Mouse (Mus musculus): ENCODE results near the gene Lrsam1. TPM values are rescaled to one million over a fixed set of nuclear protein-coding genes. Genes with fewer than 3 reads are reported as not detected.

Gene Lrsam1
- total RNA-seq, 1 experiment: 16.7 TPM

GRCm38 (mm10) chr2:32914896-32915295, 46.5 kb downstream of the Lrsam1 start:
- in situ Hi-C loops (cut with MboI; ENCODE audit: low sequenced_read_pairs in 2 of 2, unreplicated experiment in 2 of 2): no loop called here
- Histone ChIP-seq H3K4me3 (ENCODE audit: insufficient read depth in 1 of 2, low read depth in 1 of 2, low read length in 2 of 2, poor library complexity in 1 of 2, severe bottlenecking in 1 of 2) (no peak overlapping the region), H3K9ac (ENCODE audit: insufficient read depth, low read depth, low read length, poor library complexity, severe bottlenecking) (0 out of 2 replicates have a peak overlapping the region, but pooled peaks have one; percentile 34), H3K36me3 (ENCODE audit: control insufficient read depth, insufficient read depth, low read length, poor library complexity, severe bottlenecking) (peaks cover 28% of the 10 kb centered on the region), H3K9me3 (ENCODE audit: control insufficient read depth, insufficient read depth, low read depth, low read length) (no peaks in the 10 kb centered on the region), H3K4me1 (ENCODE audit: control insufficient read depth in 2 of 2, insufficient read depth in 2 of 2, low read length in 2 of 2, poor library complexity in 1 of 2) (peaks cover 0 to 36% of the 10 kb centered on the region in 2 experiments; a peak in 2 of 4 replicates), H3K27ac (ENCODE audit: insufficient read depth, low read depth, low read length, poor library complexity, severe bottlenecking) (no peak overlapping the region; the same call in 1 of the 2 replicates)
- TF ChIP-seq ZNF384 (IDR thresholded peaks at IDR 0.05; ENCODE audit: low read depth, low read length) (no peak), HCFC1 (IDR thresholded peaks at IDR 0.05; ENCODE audit: borderline replicate concordance, insufficient read depth, low read length) (no peak), MAFK (IDR thresholded peaks at IDR 0.05; ENCODE audit: insufficient read depth, low read depth, low read length) (no peak), ZC3H11A (IDR thresholded peaks at IDR 0.05; ENCODE audit: borderline replicate concordance, low read depth, low read length) (no peak), CHD2 (IDR thresholded peaks at IDR 0.05; ENCODE audit: low read depth, low read length) (no peak)
- no peak for DNase-seq (ENCODE audit: low read depth, low spot score)

DNA sequence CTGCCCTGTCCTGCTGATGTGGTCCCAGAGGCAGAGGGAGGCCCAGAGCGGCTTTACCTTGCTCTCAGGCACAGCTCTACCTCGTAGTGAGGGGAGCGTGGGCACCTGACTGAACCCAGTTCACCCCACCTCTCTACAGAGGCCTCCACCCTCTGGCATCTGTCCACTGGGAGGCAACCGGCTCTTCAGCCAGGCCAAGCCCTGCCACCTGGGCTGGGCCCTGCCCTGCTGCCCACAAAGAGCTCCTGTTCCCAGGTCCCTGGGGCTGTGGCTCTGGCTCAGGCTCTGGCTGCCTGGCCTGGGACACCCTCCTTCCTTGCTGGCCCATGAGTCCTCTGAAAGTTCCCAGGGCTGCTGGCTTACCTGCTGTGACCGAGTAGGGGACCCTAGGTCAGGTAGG, 47.1 kb downstream of the Lrsam1 start:
- DNase-seq (ENCODE audit: low read depth, low spot score): no peak
- Histone ChIP-seq H3K9me3 (ENCODE audit: control insufficient read depth, insufficient read depth, low read depth, low read length) (no peaks in the 10 kb centered on the region), H3K4me3 (ENCODE audit: insufficient read depth in 1 of 2, low read depth in 1 of 2, low read length in 2 of 2, poor library complexity in 1 of 2, severe bottlenecking in 1 of 2) (no peak overlapping the region), H3K9ac (ENCODE audit: insufficient read depth, low read depth, low read length, poor library complexity, severe bottlenecking) (peak overlapping the region; percentile 34; the same call in 1 of the 2 replicates), H3K4me1 (ENCODE audit: control insufficient read depth in 2 of 2, insufficient read depth in 2 of 2, low read length in 2 of 2, poor library complexity in 1 of 2) (peaks cover 0 to 37% of the 10 kb centered on the region in 2 experiments; a peak in 2 of 4 replicates), H3K36me3 (ENCODE audit: control insufficient read depth, insufficient read depth, low read length, poor library complexity, severe bottlenecking) (peaks cover 23% of the 10 kb centered on the region), H3K27ac (ENCODE audit: insufficient read depth, low read depth, low read length, poor library complexity, severe bottlenecking) (peak overlapping the region; percentile 51; the same call in 1 of the 2 replicates)
- in situ Hi-C loops (cut with MboI; ENCODE audit: low sequenced_read_pairs in 2 of 2, unreplicated experiment in 2 of 2): no loop called here
- TF ChIP-seq MAFK (IDR thresholded peaks at IDR 0.05; ENCODE audit: insufficient read depth, low read depth, low read length) (no peak), ZC3H11A (IDR thresholded peaks at IDR 0.05; ENCODE audit: borderline replicate concordance, low read depth, low read length) (no peak), ZNF384 (IDR thresholded peaks at IDR 0.05; ENCODE audit: low read depth, low read length) (no peak), HCFC1 (IDR thresholded peaks at IDR 0.05; ENCODE audit: borderline replicate concordance, insufficient read depth, low read length) (no peak), CHD2 (IDR thresholded peaks at IDR 0.05; ENCODE audit: low read depth, low read length) (no peak)

- no peak overlapping the region for H3K27ac ChIP-seq (ENCODE audit: insufficient read depth, low read depth, low read length, poor library complexity, severe bottlenecking)
- H3K4me1 ChIP-seq (ENCODE audit: control insufficient read depth in 2 of 2, insufficient read depth in 2 of 2, low read length in 2 of 2, poor library complexity in 1 of 2): peaks cover 9 to 40% of the 10 kb centered on the region in 2 experiments
- peaks cover 12% of the 10 kb centered on the region for H3K36me3 ChIP-seq (ENCODE audit: control insufficient read depth, insufficient read depth, low read length, poor library complexity, severe bottlenecking)
- H3K9me3 ChIP-seq (ENCODE audit: control insufficient read depth, insufficient read depth, low read depth, low read length): no peaks in the 10 kb centered on the region
- no peak for TF ChIP-seq CHD2 (IDR thresholded peaks at IDR 0.05; ENCODE audit: low read depth, low read length)
- peak; percentile 62; the same call in 1 of the 2 replicates for TF ChIP-seq HCFC1 (IDR thresholded peaks at IDR 0.05; ENCODE audit: borderline replicate concordance, insufficient read depth, low read length)
- peak; percentile 86 for TF ChIP-seq ZNF384 (IDR thresholded peaks at IDR 0.05; ENCODE audit: low read depth, low read length)
- TF ChIP-seq MAFK (IDR thresholded peaks at IDR 0.05; ENCODE audit: insufficient read depth, low read depth, low read length): 0 out of 2 replicates have a peak, but pooled peaks have one; percentile 17
- peak; percentile 84 for TF ChIP-seq ZC3H11A (IDR thresholded peaks at IDR 0.05; ENCODE audit: borderline replicate concordance, low read depth, low read length)
- H3K9ac ChIP-seq (ENCODE audit: insufficient read depth, low read depth, low read length, poor library complexity, severe bottlenecking): no peak overlapping the region
- in situ Hi-C loops (cut with MboI; ENCODE audit: low sequenced_read_pairs in 2 of 2, unreplicated experiment in 2 of 2): no loop called here
- no peak overlapping the region for H3K4me3 ChIP-seq (ENCODE audit: insufficient read depth in 1 of 2, low read depth in 1 of 2, low read length in 2 of 2, poor library complexity in 1 of 2, severe bottlenecking in 1 of 2)
- DNase-seq (ENCODE audit: low read depth, low spot score): peak; percentile 92
Measured at GRCm38 (mm10) chr2:32912210-32912804, 49.1 kb downstream of the Lrsam1 start.

DNA sequence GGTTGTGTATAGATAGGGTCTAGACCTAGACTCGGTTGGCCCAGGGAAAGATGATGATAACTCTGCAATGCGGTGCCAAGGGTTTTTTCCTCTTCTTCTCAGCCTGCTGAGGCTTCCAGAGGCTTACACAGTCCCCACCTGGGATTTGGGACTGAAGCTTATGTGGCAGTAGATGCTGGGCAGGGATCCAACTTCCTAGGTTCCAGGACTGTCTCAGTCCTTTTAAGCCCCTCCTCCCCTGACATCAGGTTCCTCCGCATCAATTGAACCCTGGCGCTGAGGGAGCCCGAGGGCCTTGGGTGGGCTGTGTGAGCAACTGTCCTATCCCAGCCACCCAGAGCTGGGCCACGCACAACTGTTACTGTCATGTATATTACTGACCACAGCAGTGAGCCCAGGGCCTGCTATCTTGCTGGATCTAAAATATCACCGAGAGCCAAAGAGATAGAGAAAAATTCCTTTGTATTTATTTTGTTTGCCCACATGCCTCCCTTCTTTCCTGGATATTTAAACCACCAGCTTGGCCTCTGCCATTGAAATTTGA, 49.7 kb downstream of the Lrsam1 start:
- Histone ChIP-seq H3K4me1 (ENCODE audit: control insufficient read depth in 2 of 2, insufficient read depth in 2 of 2, low read length in 2 of 2, poor library complexity in 1 of 2) (peaks cover 13 to 43% of the 10 kb centered on the region in 2 experiments), H3K36me3 (ENCODE audit: control insufficient read depth, insufficient read depth, low read length, poor library complexity, severe bottlenecking) (peaks cover 12% of the 10 kb centered on the region), H3K27ac (ENCODE audit: insufficient read depth, low read depth, low read length, poor library complexity, severe bottlenecking) (no peak overlapping the region), H3K4me3 (ENCODE audit: insufficient read depth in 1 of 2, low read depth in 1 of 2, low read length in 2 of 2, poor library complexity in 1 of 2, severe bottlenecking in 1 of 2) (no peak overlapping the region), H3K9ac (ENCODE audit: insufficient read depth, low read depth, low read length, poor library complexity, severe bottlenecking) (no peak overlapping the region), H3K9me3 (ENCODE audit: control insufficient read depth, insufficient read depth, low read depth, low read length) (no peaks in the 10 kb centered on the region)
- no peak for DNase-seq (ENCODE audit: low read depth, low spot score)
- no peak for TF ChIP-seq ZNF384 (IDR thresholded peaks at IDR 0.05; ENCODE audit: low read depth, low read length)
- TF ChIP-seq MAFK (IDR thresholded peaks at IDR 0.05; ENCODE audit: insufficient read depth, low read depth, low read length): no peak
- no peak for TF ChIP-seq CHD2 (IDR thresholded peaks at IDR 0.05; ENCODE audit: low read depth, low read length)
- TF ChIP-seq HCFC1 (IDR thresholded peaks at IDR 0.05; ENCODE audit: borderline replicate concordance, insufficient read depth, low read length): no peak
- no peak for TF ChIP-seq ZC3H11A (IDR thresholded peaks at IDR 0.05; ENCODE audit: borderline replicate concordance, low read depth, low read length)
- in situ Hi-C loops (cut with MboI; ENCODE audit: low sequenced_read_pairs in 2 of 2, unreplicated experiment in 2 of 2): no loop called here
